Mouse (Mus musculus) stomach, embryonic 14.5 days (tissue): ENCODE results near the gene Acadl. TPM values are rescaled to one million over a fixed set of nuclear protein-coding genes. Genes with fewer than 3 reads are reported as not detected.

Source experiments
- ATAC-seq: fragments of 200-750 bp; cut with Nextera tagmentation; 2 replicates; pipeline ENCODE4 v1.8.0; 2017; ENCODE audit warnings: low read depth, moderate TSS enrichment; ENCODE audit not compliant: insufficient number of reproducible peaks, insufficient read depth, low FRiP score
- H3K27ac ChIP-seq: fragments of 300-500 bp; sonication (generic); 2 replicates; pipeline ENCODE4 v1.5.1; 2014; ENCODE audit warnings: mild to moderate bottlenecking, low read length, moderate library complexity, mixed read lengths
- H3K27me3 ChIP-seq: fragments of 300-500 bp; sonication (generic); 2 replicates; pipeline ENCODE4 v1.6.1; 2014; ENCODE audit warnings: low read length, control low read depth, mixed read lengths; ENCODE audit not compliant: control insufficient read depth, insufficient read depth
- H3K36me3 ChIP-seq: fragments of 300-500 bp; sonication (generic); 2 replicates; pipeline ENCODE4 v1.6.1; 2014; ENCODE audit warnings: mild to moderate bottlenecking, control low read depth, low read length, moderate library complexity, mixed read lengths; ENCODE audit not compliant: control insufficient read depth, insufficient read depth
- H3K4me1 ChIP-seq: fragments of 300-500 bp; sonication (generic); 2 replicates; pipeline ENCODE4 v1.6.1; 2014; ENCODE audit warnings: low read length, control low read depth, mixed read lengths; ENCODE audit not compliant: control insufficient read depth, insufficient read depth
- H3K4me2 ChIP-seq: fragments of 300-500 bp; sonication (generic); replicated peaks from 2 replicates; pipeline ENCODE4 v1.6.1; 2014; ENCODE audit warnings: low read depth, low read length, control low read depth
- H3K4me3 ChIP-seq: fragments of 300-500 bp; sonication (generic); 2 replicates; pipeline ENCODE4 v1.5.1; 2014; ENCODE audit warnings: low read depth, low read length, control low read depth
- H3K9ac ChIP-seq: fragments of 300-500 bp; sonication (generic); replicated peaks from 2 replicates; pipeline ENCODE4 v1.6.1; 2014; ENCODE audit warnings: low read depth, mild to moderate bottlenecking, control low read depth, low read length, moderate library complexity, mixed read lengths
- H3K9me3 ChIP-seq: fragments of 300-500 bp; sonication (generic); 2 replicates; pipeline ENCODE4 v1.6.1; 2016; ENCODE audit warnings: low read depth, low read length, control low read depth; ENCODE audit not compliant: control insufficient read depth
- WGBS: fragments of 180-500 bp; shearing (Covaris S2); extraction: QIAGEN DNeasy Blood & Tissue Kit; methylation state at CpG from one replicate; pipeline ENCODE4 v1.1.7; 2014; 5-methylcytosine and 5-hydroxymethylcytosine counted together
- polyA plus RNA-seq: library from polyadenylated mRNA; unstranded; fragments of >200 nt; fragmentation: Nextera tagmentation; extraction: Ambion mirVana; gene quantifications from 2 replicates; pipeline ENCODE4 v1.2.1, GENCODE M21; 2014

Gene Acadl
- polyA plus RNA-seq, 1 experiment from 2014 or later, result 100 TPM

DNA sequence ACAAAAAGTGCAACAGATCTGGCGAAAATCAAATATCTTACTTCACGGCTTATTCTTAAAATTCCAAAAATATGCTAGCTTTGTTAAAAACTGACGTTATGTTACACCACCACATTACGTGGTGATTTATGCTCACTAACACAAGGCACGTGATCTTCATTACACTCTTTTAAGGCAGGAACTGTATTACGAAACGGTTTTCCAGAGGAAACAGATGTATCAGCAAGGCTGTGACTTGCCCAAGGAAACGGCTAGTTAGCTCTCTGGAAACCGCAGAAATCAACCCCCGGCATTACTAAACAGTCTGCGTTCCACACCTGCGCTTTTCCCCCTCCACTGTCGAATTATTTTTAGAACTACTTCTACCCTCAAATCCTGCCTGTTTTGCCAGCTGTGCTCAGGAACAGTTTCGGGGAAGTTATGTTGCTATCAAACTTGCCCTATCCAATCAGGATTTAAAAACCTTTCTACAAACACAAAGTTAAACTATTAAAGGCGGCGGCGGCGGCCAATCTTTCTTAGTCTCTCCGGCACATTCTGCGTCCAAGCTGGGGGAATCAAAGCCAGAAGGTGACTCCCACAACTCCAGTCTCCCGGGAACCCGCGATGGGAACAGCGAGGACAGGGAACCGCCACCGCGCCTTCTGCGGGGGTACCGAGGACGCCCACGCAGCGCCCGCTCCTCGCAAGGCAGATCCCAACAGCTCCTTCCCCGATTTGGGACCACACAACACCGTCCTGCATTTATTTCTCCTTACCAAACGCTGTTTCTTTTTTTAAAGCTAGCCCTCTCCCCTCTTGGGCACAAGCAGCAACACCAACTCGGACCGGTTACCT, 46.9 kb downstream of the Acadl start:
- under 1% methylated on average over 39 of the region's 39 CpGs for WGBS
- Histone ChIP-seq H3K27ac (peak overlapping the region; percentile 95), H3K36me3 (no peaks in the 10 kb centered on the region), H3K9me3 (no peaks in the 10 kb centered on the region), H3K4me2 (peak overlapping the region; percentile 75), H3K4me3 (peak overlapping the region; percentile 72), H3K27me3 (no peaks in the 10 kb centered on the region), H3K9ac (peak overlapping the region; percentile 85), H3K4me1 (peaks cover 8% of the 10 kb centered on the region; the same call in 1 of the 2 replicates)
- ATAC-seq, result peak; percentile 26

- Histone ChIP-seq H3K4me3 (no peak overlapping the region), H3K4me2 (peak overlapping the region; percentile 75), H3K36me3 (no peaks in the 10 kb centered on the region), H3K9ac (no peak overlapping the region), H3K4me1 (peaks cover 11% of the 10 kb centered on the region; the same call in 1 of the 2 replicates), H3K27me3 (no peaks in the 10 kb centered on the region), H3K27ac (no peak overlapping the region), H3K9me3 (no peaks in the 10 kb centered on the region)
- ATAC-seq, result no peak
- WGBS, result 55% methylated on average over 8 of the region's 8 CpGs
Observed at GRCm38 (mm10) chr1:66814756-66815155, 48.3 kb downstream of the Acadl start.

- Histone ChIP-seq H3K36me3 (no peaks in the 10 kb centered on the region), H3K4me1 (peaks cover 12% of the 10 kb centered on the region; the same call in 1 of the 2 replicates), H3K27me3 (no peaks in the 10 kb centered on the region), H3K27ac (no peak overlapping the region), H3K9me3 (no peaks in the 10 kb centered on the region), H3K4me3 (no peak overlapping the region), H3K4me2 (no peak overlapping the region), H3K9ac (no peak overlapping the region)
- WGBS, result 68% methylated on average over 1 of the region's 1 CpGs
- ATAC-seq, result no peak
Observed at GRCm38 (mm10) chr1:66813191-66813590, 49.9 kb downstream of the Acadl start.

- H3K9ac ChIP-seq, result no peak overlapping the region
- H3K4me2 ChIP-seq, result no peak overlapping the region
- no peak overlapping the region for H3K4me3 ChIP-seq
- ATAC-seq, result no peak
- H3K27ac ChIP-seq, result no peak overlapping the region
- H3K36me3 ChIP-seq, result peaks cover 3% of the 10 kb centered on the region; the same call in 1 of the 2 replicates
- H3K4me1 ChIP-seq, result 0 out of 2 replicates have a peak, but pooled peaks cover 4% of the 10 kb centered on the region
- H3K27me3 ChIP-seq, result no peaks in the 10 kb centered on the region
- WGBS, result 95% methylated on average over 1 of the region's 1 CpGs
- H3K9me3 ChIP-seq, result no peaks in the 10 kb centered on the region
Observed at GRCm38 (mm10) chr1:66806821-66807220, 56.3 kb downstream of the Acadl start.

GRCm38 (mm10) chr1:66805408-66805807, 57.7 kb downstream of the Acadl start:
- Histone ChIP-seq H3K9ac (no peak overlapping the region), H3K4me1 (0 out of 2 replicates have a peak, but pooled peaks cover 4% of the 10 kb centered on the region), H3K4me3 (no peak overlapping the region), H3K27ac (no peak overlapping the region), H3K36me3 (peaks cover 4% of the 10 kb centered on the region; the same call in 1 of the 2 replicates), H3K9me3 (no peaks in the 10 kb centered on the region), H3K27me3 (no peaks in the 10 kb centered on the region), H3K4me2 (no peak overlapping the region)
- ATAC-seq, result no peak
- WGBS, result 90% methylated on average over 1 of the region's 1 CpGs

DNA sequence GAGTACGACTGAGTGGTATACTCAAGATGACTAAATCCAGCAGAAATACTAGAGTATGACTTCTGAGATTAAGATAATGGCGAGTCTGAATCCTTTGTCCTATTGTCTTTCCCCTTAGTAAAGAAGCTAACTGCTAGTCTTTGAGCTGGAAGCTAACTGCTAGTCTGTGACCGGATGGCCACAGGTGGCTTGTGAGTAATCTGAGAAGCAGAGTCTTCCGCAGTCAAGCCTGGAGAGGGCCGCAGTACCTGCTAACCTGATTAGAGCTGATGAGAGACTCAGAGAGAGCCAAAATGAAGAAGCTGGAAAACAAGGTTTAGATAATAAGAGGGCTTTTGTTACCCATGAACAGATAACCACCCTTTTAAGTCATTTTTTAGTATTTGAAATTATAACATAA, 58.4 kb downstream of the Acadl start:
- H3K4me2 ChIP-seq, result no peak overlapping the region
- no peaks in the 10 kb centered on the region for H3K9me3 ChIP-seq
- peaks cover 11% of the 10 kb centered on the region; the same call in 1 of the 2 replicates for H3K36me3 ChIP-seq
- H3K4me3 ChIP-seq, result no peak overlapping the region
- ATAC-seq, result no peak
- H3K27ac ChIP-seq, result no peak overlapping the region
- H3K9ac ChIP-seq, result no peak overlapping the region
- 70% methylated on average over 5 of the region's 5 CpGs for WGBS
- no peaks in the 10 kb centered on the region for H3K27me3 ChIP-seq
- H3K4me1 ChIP-seq, result 0 out of 2 replicates have a peak, but pooled peaks cover under 1% of the 10 kb centered on the region

GRCm38 (mm10) chr1:66797962-66798361, 65.1 kb downstream of the Acadl start:
- no peak overlapping the region for H3K27ac ChIP-seq
- H3K9ac ChIP-seq, result no peak overlapping the region
- H3K9me3 ChIP-seq, result no peaks in the 10 kb centered on the region
- no peak overlapping the region for H3K4me2 ChIP-seq
- 90% methylated on average over 2 of the region's 2 CpGs for WGBS
- no peaks in the 10 kb centered on the region for H3K27me3 ChIP-seq
- peaks cover 9% of the 10 kb centered on the region; the same call in 1 of the 2 replicates for H3K36me3 ChIP-seq
- ATAC-seq, result no peak
- H3K4me3 ChIP-seq, result no peak overlapping the region
- H3K4me1 ChIP-seq, result no peaks in the 10 kb centered on the region

DNA sequence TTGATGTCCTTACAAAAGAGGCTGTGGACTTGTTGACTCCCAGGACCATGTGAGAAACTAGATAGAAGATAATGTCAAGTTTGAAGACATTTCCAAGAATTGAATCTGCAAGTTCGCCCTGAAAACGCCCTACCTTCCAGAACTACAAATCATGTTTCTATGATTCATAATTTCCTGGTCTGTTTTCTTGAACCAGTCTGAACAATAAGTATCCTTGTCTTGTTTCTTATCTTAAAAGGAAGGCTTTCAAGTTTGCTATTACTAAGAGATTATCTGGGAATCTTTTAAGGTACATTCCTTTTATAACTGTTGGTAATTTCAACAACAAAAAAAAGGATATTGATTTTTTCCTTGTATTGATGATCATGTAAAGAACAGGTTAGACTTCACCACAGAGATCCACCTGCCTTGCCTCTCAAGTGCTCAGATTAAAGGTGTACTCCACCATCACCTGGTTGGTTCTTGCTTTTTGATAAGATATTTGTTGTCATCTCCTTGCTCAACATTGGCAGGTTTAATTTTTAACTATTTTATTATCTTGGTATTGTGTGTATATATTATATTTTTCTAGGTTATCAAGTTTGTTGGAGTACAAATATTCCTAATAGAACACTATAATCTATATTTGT, 70.1 kb downstream of the Acadl start:
- Histone ChIP-seq H3K9me3 (no peaks in the 10 kb centered on the region), H3K4me3 (no peak overlapping the region), H3K27me3 (no peaks in the 10 kb centered on the region), H3K4me1 (no peaks in the 10 kb centered on the region), H3K4me2 (no peak overlapping the region), H3K27ac (no peak overlapping the region), H3K9ac (no peak overlapping the region), H3K36me3 (no peaks in the 10 kb centered on the region)
- WGBS, result 86% methylated on average over 2 of the region's 2 CpGs
- ATAC-seq, result no peak
